Mouse (Mus musculus) kidney, adult 2 months (tissue): ENCODE measurements at regions not wholly inside any gene's neighbourhood (a gene's known extent, or its start where the extent isn't known, plus 50 kb on each side); places are given as distances from the start of the nearest gene placed in this dataset.

ENCODE experiments used
- DNase-seq: peaks from one replicate; pipeline ENCODE4 v3.0.0; 2021
- H3K27ac ChIP-seq: fragments of 200-500 bp; 2 replicates; pipeline ENCODE4 v1.5.1; 2012; ENCODE audit warnings: low read depth, low read length, control low read depth, inconsistent platforms; ENCODE audit not compliant: insufficient read depth
- H3K27me3 ChIP-seq: fragments of 200-500 bp; replicated peaks from 2 replicates; pipeline ENCODE4 v1.6.1; 2012; ENCODE audit warnings: mild to moderate bottlenecking, moderate library complexity, low read length, inconsistent platforms; ENCODE audit not compliant: control insufficient read depth, insufficient read depth
- H3K36me3 ChIP-seq: fragments of 200-500 bp; 2 replicates; pipeline ENCODE4 v1.6.1; 2012; ENCODE audit warnings: mild to moderate bottlenecking, moderate library complexity, low read length, inconsistent platforms; ENCODE audit not compliant: control insufficient read depth, insufficient read depth
- H3K4me1 ChIP-seq: fragments of 200-500 bp; 2 replicates; pipeline ENCODE4 v1.6.1; 2011; ENCODE audit warnings: low read length; ENCODE audit not compliant: control insufficient read depth, insufficient read depth
- H3K4me3 ChIP-seq: fragments of 200-500 bp; 2 replicates; pipeline ENCODE4 v1.5.1; 2011; ENCODE audit warnings: mild to moderate bottlenecking, low read depth, low read length, control low read depth; ENCODE audit not compliant: insufficient read depth
- CTCF ChIP-seq: fragments of 200-500 bp; conservative IDR thresholded peaks from 2 replicates; pipeline ENCODE4 v1.5.1; 2011; ENCODE audit warnings: low read depth, mild to moderate bottlenecking, control low read depth, low read length, moderate library complexity, mixed read lengths; ENCODE audit not compliant: insufficient read depth, insufficient read length
- POLR2A ChIP-seq: fragments of 200-500 bp; IDR thresholded peaks from one replicate; pipeline ENCODE4 v1.6.1; 2011; ENCODE audit warnings: low read depth, low read length, control low read depth
- WGBS: fragments of 180-500 bp; shearing (Covaris S2); methylation state at CpG from one replicate; pipeline ENCODE4 v1.1.7; 2018; 5-methylcytosine and 5-hydroxymethylcytosine counted together

- TF ChIP-seq POLR2A: no peak
- no peak for TF ChIP-seq CTCF
- Histone ChIP-seq H3K4me3 (no peak overlapping the region), H3K27me3 (no peaks in the 10 kb centered on the region), H3K27ac (peak overlapping the region; percentile 81), H3K36me3 (no peaks in the 10 kb centered on the region), H3K4me1 (peaks cover 7% of the 10 kb centered on the region; the same call in 1 of the 2 replicates)
- WGBS: 41% methylated on average over 7 of the region's 7 CpGs
- peak; percentile 92 for DNase-seq
Observed at GRCm38 (mm10) chr5:119300106-119300505, 370.4 kb upstream of the Tbx3 start.

- no peak overlapping the region for H3K27ac ChIP-seq
- H3K27me3 ChIP-seq: no peaks in the 10 kb centered on the region
- TF ChIP-seq CTCF (no peak), POLR2A (no peak)
- no peak overlapping the region for H3K4me3 ChIP-seq
- H3K4me1 ChIP-seq: peaks cover 7% of the 10 kb centered on the region; the same call in 1 of the 2 replicates
- DNase-seq: peak; percentile 23
- no peaks in the 10 kb centered on the region for H3K36me3 ChIP-seq
- WGBS: 58% methylated on average over 5 of the region's 5 CpGs
Observed at GRCm38 (mm10) chr5:119301539-119301938, 368.9 kb upstream of the Tbx3 start.

DNA sequence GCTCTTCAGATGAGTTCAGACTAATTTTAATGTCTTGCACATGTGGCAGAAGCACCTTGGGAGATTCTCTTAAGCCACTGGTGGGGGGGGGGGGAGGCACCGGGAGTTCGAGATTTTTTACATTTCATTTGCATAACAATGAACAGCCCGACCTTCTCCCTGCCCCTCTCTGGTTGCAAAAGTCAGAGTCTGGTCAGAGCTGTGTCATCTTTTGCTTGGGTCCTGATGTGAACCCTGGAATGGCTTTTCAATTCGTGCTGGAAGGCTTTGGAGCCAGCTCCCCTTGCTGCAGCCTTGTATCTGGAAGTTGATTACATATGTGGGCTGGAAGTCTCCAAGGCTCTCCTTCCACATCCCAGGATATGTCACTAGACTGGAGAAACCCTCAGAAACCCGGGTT, 365.7 kb upstream of the Tbx3 start:
- H3K36me3 ChIP-seq: no peaks in the 10 kb centered on the region
- no peaks in the 10 kb centered on the region for H3K27me3 ChIP-seq
- no peak overlapping the region for H3K27ac ChIP-seq
- DNase-seq: no peak
- WGBS: 23% methylated on average over 5 of the region's 5 CpGs
- TF ChIP-seq POLR2A (no peak), CTCF (no peak)
- H3K4me1 ChIP-seq: peaks cover 7% of the 10 kb centered on the region; the same call in 1 of the 2 replicates
- no peak overlapping the region for H3K4me3 ChIP-seq

- Histone ChIP-seq H3K36me3 (no peaks in the 10 kb centered on the region), H3K4me1 (no peaks in the 10 kb centered on the region), H3K27me3 (no peaks in the 10 kb centered on the region), H3K4me3 (no peak overlapping the region), H3K27ac (no peak overlapping the region)
- no peak for DNase-seq
- WGBS: 91% methylated on average over 6 of the region's 6 CpGs
- TF ChIP-seq CTCF (no peak), POLR2A (no peak)
Observed at GRCm38 (mm10) chr5:119307768-119308167, 362.7 kb upstream of the Tbx3 start.

GRCm38 (mm10) chr5:119310178-119310930, 360.1 kb upstream of the Tbx3 start:
- DNase-seq: no peak
- Histone ChIP-seq H3K27me3 (no peaks in the 10 kb centered on the region), H3K4me3 (no peak overlapping the region), H3K36me3 (no peaks in the 10 kb centered on the region), H3K27ac (no peak overlapping the region), H3K4me1 (no peaks in the 10 kb centered on the region)
- WGBS: 65% methylated on average over 11 of the region's 11 CpGs
- no peak for TF ChIP-seq POLR2A

GRCm38 (mm10) chr5:119312808-119313207, 357.7 kb upstream of the Tbx3 start:
- Histone ChIP-seq H3K36me3 (no peaks in the 10 kb centered on the region), H3K27ac (no peak overlapping the region), H3K27me3 (no peaks in the 10 kb centered on the region), H3K4me3 (no peak overlapping the region), H3K4me1 (no peaks in the 10 kb centered on the region)
- no peak for DNase-seq
- 75% methylated on average over 14 of the region's 14 CpGs for WGBS
- TF ChIP-seq CTCF: no peak
- TF ChIP-seq POLR2A: no peak

DNA sequence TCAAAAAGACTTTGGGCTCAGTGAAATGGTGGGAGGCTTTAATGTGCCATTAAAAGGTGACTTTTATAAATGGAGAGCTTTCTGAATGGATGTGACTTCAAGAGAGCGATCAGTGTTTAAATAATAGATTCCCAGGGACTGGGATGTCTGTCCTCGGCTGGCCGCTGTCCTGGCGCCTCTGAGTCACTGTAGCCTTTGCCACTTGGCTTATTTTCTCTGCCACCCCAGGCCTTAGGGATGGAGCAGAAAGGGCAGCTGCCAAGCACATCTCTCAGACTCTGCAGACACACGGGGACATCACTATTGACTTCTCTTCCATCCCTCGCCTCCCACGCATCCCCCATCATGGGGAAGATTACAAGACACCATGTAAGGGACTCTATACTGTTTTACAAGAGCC, 355.3 kb upstream of the Tbx3 start:
- H3K27me3 ChIP-seq: no peaks in the 10 kb centered on the region
- H3K27ac ChIP-seq: no peak overlapping the region
- H3K4me3 ChIP-seq: no peak overlapping the region
- TF ChIP-seq POLR2A (no peak), CTCF (no peak)
- WGBS: 82% methylated on average over 7 of the region's 7 CpGs
- no peaks in the 10 kb centered on the region for H3K36me3 ChIP-seq
- no peak for DNase-seq
- H3K4me1 ChIP-seq: no peaks in the 10 kb centered on the region

DNA sequence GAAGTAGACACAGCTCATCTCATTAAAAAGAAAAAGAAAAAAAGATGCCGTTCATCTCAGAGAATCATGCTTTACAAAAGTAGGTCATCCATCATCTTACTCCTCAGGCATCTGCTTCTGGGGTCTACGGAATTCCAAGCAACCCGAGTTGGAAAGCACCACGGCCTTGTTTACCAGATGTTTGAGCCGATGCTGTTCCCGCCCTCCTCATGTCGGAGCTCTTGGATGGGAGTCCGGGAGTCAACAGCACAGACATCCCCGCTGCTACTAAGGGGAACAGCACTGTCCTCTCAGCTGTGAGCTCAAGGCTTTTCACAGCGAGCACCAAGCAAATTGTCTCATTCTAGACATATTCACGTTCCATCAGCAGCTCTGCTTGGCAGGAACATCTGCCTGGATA, 352.9 kb upstream of the Tbx3 start:
- Histone ChIP-seq H3K4me1 (no peaks in the 10 kb centered on the region), H3K4me3 (no peak overlapping the region), H3K27me3 (no peaks in the 10 kb centered on the region), H3K27ac (no peak overlapping the region), H3K36me3 (no peaks in the 10 kb centered on the region)
- TF ChIP-seq CTCF (no peak), POLR2A (no peak)
- no peak for DNase-seq
- 83% methylated on average over 11 of the region's 11 CpGs for WGBS
